Mouse (Mus musculus): ENCODE results near the gene Cct7.

- no peak for TF ChIP-seq POLR2A (IDR thresholded peaks at IDR 0.05; ENCODE audit: low read depth, low read length)
- TF ChIP-seq CTCF (IDR thresholded peaks at IDR 0.05; ENCODE audit: extremely low read depth, insufficient read length, insufficient replicate concordance, low read depth, low read length) = no peak
These were observed 62.2 kb downstream of the Cct7 start, which contains the start of gene Egr4 for GRCm38 (mm10) chr6:85513531-85513910.

Measured in small intestine, adult 2 months (tissue).